Mouse (Mus musculus) G1E (cell line): Measurements from ENCODE around the gene Il16. TPM values are rescaled to one million over a fixed set of nuclear protein-coding genes. Genes with fewer than 3 reads are reported as not detected.

Source experiments
- ATAC-seq: 2 replicates; pipeline ENCODE4 v1.8.0; 2016; ENCODE audit warnings: mild to moderate bottlenecking; ENCODE audit not compliant: insufficient number of reproducible peaks, poor library complexity, low FRiP score, severe bottlenecking; ENCODE audit errors: extremely low read depth
- DNase-seq: peaks from one replicate; pipeline ENCODE4 v3.0.0; 2012; ENCODE audit warnings: low spot score
- H3K27me3 ChIP-seq: 2 replicates; pipeline ENCODE4 v1.6.1; 2012; ENCODE audit warnings: mild to moderate bottlenecking, low read length, inconsistent platforms; ENCODE audit not compliant: insufficient read depth
- H3K36me3 ChIP-seq: replicated peaks from 2 replicates; pipeline ENCODE3; 2012; ENCODE audit warnings: mild to moderate bottlenecking, inconsistent platforms
- H3K4me1 ChIP-seq: 2 replicates; pipeline ENCODE4 v1.6.1; 2012; ENCODE audit warnings: low read depth, low read length, inconsistent platforms, mixed read lengths; ENCODE audit not compliant: insufficient read depth
- H3K4me3 ChIP-seq: 2 replicates; pipeline ENCODE4 v1.5.1; 2012; ENCODE audit warnings: low read depth, mild to moderate bottlenecking, inconsistent platforms, low read length, moderate library complexity, mixed read lengths
- H3K9me3 ChIP-seq: replicated peaks from 2 replicates; pipeline ENCODE4 v1.6.1; 2012; ENCODE audit warnings: inconsistent platforms
- CTCF ChIP-seq: IDR thresholded peaks from 2 replicates; pipeline ENCODE4 v1.5.1; 2012; ENCODE audit warnings: low read depth, low read length, inconsistent platforms, mixed read lengths
- GATA1 ChIP-seq: IDR thresholded peaks from 2 replicates; pipeline ENCODE4 v1.6.1; 2012; ENCODE audit warnings: borderline replicate concordance, low read length, inconsistent platforms, mixed read lengths
- GATA2 ChIP-seq: IDR thresholded peaks from 2 replicates; pipeline ENCODE4 v1.6.1; 2012; ENCODE audit warnings: low read depth, low read length, inconsistent platforms, borderline replicate concordance
- POLR2AphosphoS5 ChIP-seq: IDR thresholded peaks from 2 replicates; pipeline ENCODE4 v1.6.1; 2012; ENCODE audit warnings: low read depth, low read length, inconsistent platforms; ENCODE audit not compliant: insufficient replicate concordance
- TAL1 ChIP-seq: conservative IDR thresholded peaks from 2 replicates; pipeline ENCODE4 v1.6.1; 2012; ENCODE audit warnings: low read depth, low read length, inconsistent platforms, mixed read lengths
- polyA plus RNA-seq: library from polyadenylated mRNA; stranded (reverse); fragments of >175 nt; gene quantifications from 2 replicates; pipeline ENCODE4 v1.2.3, GENCODE M21; 2012
- total RNA-seq, 2 experiments: library from RNA; stranded (forward) in 1 of 2; stranded (reverse) in 1 of 2; fragments of 200-1000 nt in 1 of 2; fragments of >200 nt in 1 of 2; fragmentation: Nextera tagmentation in 1 of 2; gene quantifications; 2 replicates each; pipeline ENCODE4 v1.2.3; 2014 to 2017

Gene Il16
- total and polyA plus RNA-seq, 3 experiments: 0.02 to 1.1 TPM; not detected in 1

- Histone ChIP-seq H3K4me3 (no peak overlapping the region), H3K4me1 (no peaks in the 10 kb centered on the region), H3K27me3 (peaks cover 12% of the 10 kb centered on the region), H3K36me3 (no peaks in the 10 kb centered on the region), H3K9me3 (no peaks in the 10 kb centered on the region)
- DNase-seq (no peak), ATAC-seq (no peak)
- TF ChIP-seq GATA2 (no peak), POLR2AphosphoS5 (no peak), TAL1 (no peak), CTCF (no peak), GATA1 (no peak)
Observed at GRCm38 (mm10) chr7:83661763-83662162, 83.8 kb downstream of the Il16 start.

GRCm38 (mm10) chr7:83661031-83661430 is 84.5 kb downstream of the Il16 start:
- TF ChIP-seq CTCF (no peak), POLR2AphosphoS5 (no peak), GATA2 (no peak), TAL1 (no peak), GATA1 (no peak)
- Histone ChIP-seq H3K9me3 (no peaks in the 10 kb centered on the region), H3K27me3 (peaks cover 12% of the 10 kb centered on the region), H3K36me3 (no peaks in the 10 kb centered on the region), H3K4me1 (no peaks in the 10 kb centered on the region), H3K4me3 (no peak overlapping the region)
- ATAC-seq (no peak), DNase-seq (no peak)

- ATAC-seq (no peak), DNase-seq (no peak)
- Histone ChIP-seq H3K36me3 (no peaks in the 10 kb centered on the region), H3K27me3 (peaks cover 13% of the 10 kb centered on the region), H3K4me3 (no peak overlapping the region), H3K4me1 (no peaks in the 10 kb centered on the region), H3K9me3 (no peaks in the 10 kb centered on the region)
- TF ChIP-seq POLR2AphosphoS5: no peak
- TF ChIP-seq GATA2: no peak
- TF ChIP-seq CTCF: no peak
- TF ChIP-seq GATA1: no peak
- TF ChIP-seq TAL1: no peak
Observed at GRCm38 (mm10) chr7:83660273-83660691, 85.2 kb downstream of the Il16 start.

GRCm38 (mm10) chr7:83659159-83660065 is 86.1 kb downstream of the Il16 start:
- H3K36me3 ChIP-seq: no peaks in the 10 kb centered on the region
- no peak overlapping the region for H3K4me3 ChIP-seq
- TF ChIP-seq GATA1: no peak
- TF ChIP-seq GATA2: no peak
- no peak for TF ChIP-seq CTCF
- TF ChIP-seq TAL1: no peak
- no peak for TF ChIP-seq POLR2AphosphoS5
- ATAC-seq (no peak), DNase-seq (no peak)
- H3K27me3 ChIP-seq: peaks cover 14% of the 10 kb centered on the region
- no peaks in the 10 kb centered on the region for H3K4me1 ChIP-seq
- no peaks in the 10 kb centered on the region for H3K9me3 ChIP-seq

GRCm38 (mm10) chr7:83658716-83659115 is 86.8 kb downstream of the Il16 start:
- ATAC-seq: no peak
- H3K4me3 ChIP-seq: no peak overlapping the region
- no peak for TF ChIP-seq GATA1
- TF ChIP-seq POLR2AphosphoS5: no peak
- no peak for TF ChIP-seq GATA2
- TF ChIP-seq TAL1: no peak
- TF ChIP-seq CTCF: no peak
- H3K9me3 ChIP-seq: no peaks in the 10 kb centered on the region
- peaks cover 19% of the 10 kb centered on the region for H3K27me3 ChIP-seq
- no peaks in the 10 kb centered on the region for H3K4me1 ChIP-seq
- DNase-seq: no peak
- no peaks in the 10 kb centered on the region for H3K36me3 ChIP-seq

- no peak for DNase-seq
- H3K4me3 ChIP-seq: no peak overlapping the region
- ATAC-seq: no peak
Observed at GRCm38 (mm10) chr7:83654938-83655630, 90.4 kb downstream of the Il16 start.

More at GRCm38 (mm10) chr7:83654938-83655630, 90.4 kb downstream of the Il16 start:
- peaks cover 21% of the 10 kb centered on the region for H3K27me3 ChIP-seq
- no peaks in the 10 kb centered on the region for H3K36me3 ChIP-seq
- no peak for TF ChIP-seq CTCF
- no peaks in the 10 kb centered on the region for H3K9me3 ChIP-seq
- no peaks in the 10 kb centered on the region for H3K4me1 ChIP-seq
